Mouse (Mus musculus) gastrocnemius, adult 2 months (tissue): Measurements from ENCODE around the gene Hist1h3h. TPM values are rescaled to one million over a fixed set of nuclear protein-coding genes. Genes with fewer than 3 reads are reported as not detected.

Experiments used
- DNase-seq: peaks from one replicate; pipeline ENCODE4 v3.0.0; 2022
- H3K27ac ChIP-seq: fragments of 200-600 bp; 2 replicates; pipeline ENCODE4 v1.8.1; 2022; ENCODE audit warnings: mild to moderate bottlenecking
- H3K4me3 ChIP-seq: fragments of 200-600 bp; 2 replicates; pipeline ENCODE4 v1.8.1; 2022; ENCODE audit warnings: mild to moderate bottlenecking, moderate library complexity
- CTCF ChIP-seq: fragments of 200-600 bp; IDR thresholded peaks from 2 replicates; pipeline ENCODE4 v1.8.1; 2022; ENCODE audit warnings: antibody characterized with exemption, mild to moderate bottlenecking, moderate library complexity
- intact Hi-C: fragments of 180-260 bp; cut with DNase I; formaldehyde crosslinking; loops from one replicate; pipeline ENCODE4 v1.15.1; 2025
- long read RNA-seq, 2 experiments: library from polyadenylated mRNA; stranded (forward); transcript quantifications; one replicate each; pipeline ENCODE4 v2.0.0; 2021
- total RNA-seq, 2 experiments: library from RNA; stranded (reverse); gene quantifications; 2 replicates each; pipeline ENCODE4 v1.2.3; 2021

Hist1h3h gene
- total RNA-seq: 1 to 10 TPM; 1.2 to 2.1 TPM
- long read RNA-seq, experiment 1: 0 reads
- long read RNA-seq, experiment 2: 0 reads

DNA sequence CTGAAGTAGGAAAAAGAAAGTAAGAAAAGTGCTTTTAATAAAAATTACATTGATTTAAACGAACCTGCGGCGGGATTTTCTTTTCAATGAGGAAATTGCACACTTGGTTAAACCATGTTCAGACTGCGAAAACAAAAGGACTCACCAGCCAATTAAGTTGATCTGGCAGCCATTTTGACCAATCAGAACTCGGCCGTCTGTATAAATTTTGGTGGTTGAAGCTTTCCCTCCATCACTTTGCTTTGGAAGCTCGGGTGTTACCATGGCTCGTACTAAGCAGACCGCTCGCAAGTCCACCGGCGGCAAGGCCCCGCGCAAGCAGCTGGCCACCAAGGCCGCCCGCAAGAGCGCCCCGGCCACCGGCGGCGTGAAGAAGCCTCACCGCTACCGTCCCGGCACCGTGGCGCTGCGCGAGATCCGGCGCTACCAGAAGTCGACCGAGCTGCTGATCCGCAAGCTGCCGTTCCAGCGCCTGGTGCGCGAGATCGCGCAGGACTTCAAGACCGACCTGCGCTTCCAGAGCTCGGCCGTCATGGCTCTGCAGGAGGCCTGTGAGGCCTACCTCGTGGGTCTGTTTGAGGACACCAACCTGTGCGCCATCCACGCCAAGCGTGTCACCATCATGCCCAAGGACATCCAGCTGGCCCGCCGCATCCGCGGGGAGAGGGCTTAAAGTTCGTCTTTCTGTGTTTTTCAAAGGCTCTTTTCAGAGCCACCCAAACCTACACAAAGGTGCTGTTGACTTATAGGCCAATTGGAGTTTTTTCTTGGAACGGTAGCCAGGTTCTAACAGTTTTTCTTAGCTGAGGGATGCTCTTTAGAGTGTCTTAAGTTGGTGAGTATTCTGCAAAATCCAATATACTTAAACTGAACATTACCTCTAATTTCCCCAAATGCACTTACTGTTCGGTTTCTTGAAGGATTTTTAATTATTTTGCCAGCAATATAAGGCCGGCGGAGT lies at the start of gene Hist1h3h:
Gene Hist1h3h (plus strand): TSS at position 263 of the 961 bp plus-strand sequence.
- intact Hi-C loops: loop anchor here (5.0 to 10.0 kb wide), 3 partner anchors 35 to 1967 kb away; partner anchors contain the start of genes Hist1h1b, Hist1h2ac, Hist1h2ak and Hist1h2an
- Histone ChIP-seq H3K27ac (peak within 1 kb of the TSS; percentile 65; the same call in 1 of the 2 replicates), H3K4me3 (peak within 1 kb of the TSS; percentile 76)
- peak; percentile 63 for DNase-seq

GRCm38 (mm10) chr13:21677305-21677704 lies 40.2 kb upstream of the Hist1h3h start, which contains the start of gene Olfr1360:
Olfr1360 (minus strand) TSS chr13:21677405.
- H3K27ac ChIP-seq: no peak within 1 kb of the TSS
- intact Hi-C loops: no loop called here
- no peak within 1 kb of the TSS for H3K4me3 ChIP-seq
- TF ChIP-seq CTCF: no peak
- no peak for DNase-seq

DNA sequence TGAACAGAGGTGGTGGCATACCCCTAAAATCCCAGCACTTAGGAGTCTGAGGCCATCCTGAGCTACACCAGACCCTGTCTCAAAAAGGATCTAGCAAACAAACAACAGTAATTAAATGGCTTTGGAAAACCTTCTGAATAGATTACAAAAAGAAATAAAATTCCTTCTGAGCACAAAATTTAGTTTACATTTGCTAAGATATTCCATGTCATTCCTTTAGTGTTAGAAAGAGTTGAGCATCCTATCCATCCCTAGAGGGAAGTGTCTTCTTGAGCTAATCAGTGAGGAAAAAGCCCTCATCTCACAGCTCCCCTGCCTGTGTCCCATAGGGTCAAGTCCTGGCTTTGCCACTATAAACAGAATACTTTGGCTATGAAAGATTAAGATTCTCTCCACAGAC lies 19.6 kb upstream of the Hist1h3h start, which contains the start of gene Olfr1359:
Gene Olfr1359 (plus strand): TSS at position 301 of the 400 bp plus-strand sequence.
- no peak within 1 kb of the TSS for H3K27ac ChIP-seq
- no peak for TF ChIP-seq CTCF
- no peak for DNase-seq
- intact Hi-C loops: no loop called here
- no peak within 1 kb of the TSS for H3K4me3 ChIP-seq

DNA sequence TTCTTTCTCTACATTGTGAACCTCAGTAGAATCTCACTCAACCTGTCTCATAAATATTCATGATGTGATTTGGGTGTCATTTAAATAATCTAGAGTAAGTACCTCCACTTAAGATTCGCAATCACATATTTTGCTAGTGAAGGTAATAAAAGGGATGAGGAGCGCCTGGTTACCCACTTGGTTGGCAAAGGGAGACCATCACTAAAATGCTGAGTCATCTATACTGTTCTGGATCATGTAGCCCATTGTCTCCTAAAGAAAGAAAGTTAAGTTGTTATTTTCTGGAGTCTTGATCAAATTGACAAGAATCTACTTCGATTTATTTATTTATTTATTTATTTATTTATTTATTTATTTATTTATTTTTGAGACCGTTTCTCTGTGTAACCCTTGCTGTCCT lies 10.8 kb upstream of the Hist1h3h start:
- no peak overlapping the region for H3K27ac ChIP-seq
- TF ChIP-seq CTCF: no peak
- no peak overlapping the region for H3K4me3 ChIP-seq
- intact Hi-C loops: no loop called here
- DNase-seq: no peak

DNA sequence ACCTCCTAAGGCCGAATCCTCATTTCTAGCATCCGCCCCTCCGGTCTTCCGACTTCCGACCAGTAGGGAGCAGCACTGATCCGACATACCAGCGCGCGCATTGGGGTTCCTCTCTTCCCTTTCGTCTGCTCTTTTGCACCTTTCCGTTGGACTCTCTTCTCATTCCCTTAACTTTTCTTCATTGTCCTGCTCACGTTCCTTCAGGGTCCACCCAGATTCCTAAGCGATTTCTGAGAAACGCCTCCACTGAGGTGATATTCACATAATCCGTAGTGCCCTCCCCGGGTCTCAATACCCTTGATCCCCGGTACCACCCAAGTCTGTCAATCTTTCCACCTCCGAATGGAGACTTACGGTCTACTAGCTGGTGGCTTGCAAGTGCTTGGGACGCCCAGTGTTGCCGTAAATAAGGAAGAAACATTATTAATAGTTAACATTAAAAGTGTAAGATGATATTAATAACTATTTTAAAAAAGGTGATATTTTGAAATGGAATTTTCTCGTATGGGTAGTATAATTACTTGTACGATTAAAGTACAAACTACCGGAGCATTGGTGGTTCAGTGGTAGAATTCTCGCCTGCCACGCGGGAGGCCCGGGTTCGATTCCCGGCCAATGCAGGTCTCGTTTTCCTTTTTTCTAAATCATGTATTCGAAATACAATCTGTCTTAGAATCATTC lies 7.3 kb upstream of the Hist1h3h start:
- Histone ChIP-seq H3K27ac (peak overlapping the region; percentile 87), H3K4me3 (peak overlapping the region; percentile 89)
- DNase-seq: peak; percentile 90
- TF ChIP-seq CTCF: peak; percentile 92
- intact Hi-C loops: loop anchor here (5.0 to 10.0 kb wide), 5 partner anchors 75 to 1975 kb away; partner anchors contain the start of genes Hist1h1b, Hist1h2ac, Hist1h2af and Hist1h2an

DNA sequence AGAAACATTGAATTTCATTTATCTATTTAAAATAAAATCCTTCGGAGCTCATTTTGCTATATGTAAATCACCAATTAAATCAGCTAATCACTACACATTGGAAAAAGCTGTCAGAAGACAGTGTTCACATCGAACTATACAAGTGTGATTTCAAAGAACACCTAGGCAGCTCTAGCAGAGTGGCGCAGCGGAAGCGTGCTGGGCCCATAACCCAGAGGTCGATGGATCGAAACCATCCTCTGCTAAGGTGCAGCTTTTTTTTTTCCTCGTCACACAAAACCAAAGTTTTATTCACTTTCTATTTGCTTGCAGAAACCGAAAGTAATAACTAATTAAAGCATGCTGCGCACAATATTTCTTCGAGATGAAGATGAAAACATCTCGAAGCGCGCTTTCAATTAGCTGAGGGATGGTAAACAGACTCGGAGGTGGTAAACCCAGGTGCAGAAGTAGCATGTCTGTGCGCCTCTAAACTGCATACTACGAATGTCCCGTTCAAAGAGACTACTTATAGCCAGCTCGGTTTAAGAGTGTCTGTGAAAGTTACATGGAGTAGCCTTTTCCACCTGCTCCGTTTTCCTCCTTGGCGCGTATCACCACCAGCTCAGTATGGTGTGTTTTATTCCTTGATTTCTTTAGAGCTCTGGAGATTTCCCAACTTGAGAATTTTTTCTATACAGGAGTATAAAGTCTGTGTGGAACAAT lies 6.5 kb upstream of the Hist1h3h start:
- Histone ChIP-seq H3K4me3 (peak overlapping the region; percentile 89), H3K27ac (peak overlapping the region; percentile 87)
- intact Hi-C loops: loop anchor here (5.0 to 10.0 kb wide), 5 partner anchors 74 to 1974 kb away; partner anchors contain the start of genes Hist1h1b, Hist1h2ac, Hist1h2af and Hist1h2an
- peak; percentile 70 for DNase-seq
- no peak for TF ChIP-seq CTCF

DNA sequence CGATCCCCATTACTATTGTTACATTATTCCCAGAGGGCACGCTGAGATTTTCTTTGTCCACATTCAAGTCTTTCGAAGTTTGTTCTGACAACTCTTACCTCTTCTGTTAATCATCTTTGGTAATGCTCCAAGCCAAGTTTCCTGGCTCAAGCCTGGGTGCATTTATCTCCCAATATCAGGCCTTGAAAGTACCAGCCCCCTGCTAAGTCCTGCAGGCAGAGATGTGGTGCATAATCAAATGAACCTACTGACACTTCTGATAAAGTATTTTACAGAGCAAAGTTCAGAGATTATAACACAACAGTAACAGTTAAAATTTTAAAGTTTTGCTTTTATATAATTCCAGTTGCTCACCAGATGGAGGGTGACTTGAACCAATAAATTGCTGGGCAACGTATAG lies 5.8 kb upstream of the Hist1h3h start:
- TF ChIP-seq CTCF: no peak

DNA sequence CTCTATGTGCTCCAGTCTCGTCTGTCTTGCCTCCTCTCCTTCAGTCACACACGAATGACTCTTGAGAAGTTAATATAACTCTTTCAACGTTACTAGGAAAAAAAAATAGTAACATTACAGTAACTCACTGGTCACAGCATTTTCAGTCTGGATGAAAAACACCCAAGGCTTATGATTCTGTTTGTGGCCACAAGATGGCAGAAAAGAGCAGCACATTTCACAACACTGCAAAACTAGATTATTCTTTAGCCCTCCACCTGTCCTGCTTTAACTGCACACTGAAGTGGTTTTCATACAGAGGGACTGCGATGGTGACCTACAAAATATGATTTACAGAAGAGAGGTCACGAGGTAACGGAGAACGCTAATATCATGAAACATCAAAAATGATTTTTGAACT lies 2.7 kb upstream of the Hist1h3h start:
- intact Hi-C loops: loop anchor here (1.0 to 10.0 kb wide), 7 partner anchors 20 to 1970 kb away; partner anchors contain the start of genes Hist1h1b, Hist1h2ac, Hist1h2af and Hist1h2ak
- DNase-seq: peak; percentile 40
- H3K27ac ChIP-seq: no peak overlapping the region
- peak; percentile 97 for TF ChIP-seq CTCF
- peak overlapping the region; percentile 76 for H3K4me3 ChIP-seq

More for the DNA sequence above, 5.8 kb upstream of the Hist1h3h start:
- Histone ChIP-seq H3K27ac (no peak overlapping the region), H3K4me3 (peak overlapping the region; percentile 89)
- no peak for DNase-seq
- intact Hi-C loops: loop anchor here (5.0 to 10.0 kb wide), 5 partner anchors 73 to 1973 kb away; partner anchors contain the start of genes Hist1h1b, Hist1h2ac, Hist1h2af and Hist1h2an

DNA sequence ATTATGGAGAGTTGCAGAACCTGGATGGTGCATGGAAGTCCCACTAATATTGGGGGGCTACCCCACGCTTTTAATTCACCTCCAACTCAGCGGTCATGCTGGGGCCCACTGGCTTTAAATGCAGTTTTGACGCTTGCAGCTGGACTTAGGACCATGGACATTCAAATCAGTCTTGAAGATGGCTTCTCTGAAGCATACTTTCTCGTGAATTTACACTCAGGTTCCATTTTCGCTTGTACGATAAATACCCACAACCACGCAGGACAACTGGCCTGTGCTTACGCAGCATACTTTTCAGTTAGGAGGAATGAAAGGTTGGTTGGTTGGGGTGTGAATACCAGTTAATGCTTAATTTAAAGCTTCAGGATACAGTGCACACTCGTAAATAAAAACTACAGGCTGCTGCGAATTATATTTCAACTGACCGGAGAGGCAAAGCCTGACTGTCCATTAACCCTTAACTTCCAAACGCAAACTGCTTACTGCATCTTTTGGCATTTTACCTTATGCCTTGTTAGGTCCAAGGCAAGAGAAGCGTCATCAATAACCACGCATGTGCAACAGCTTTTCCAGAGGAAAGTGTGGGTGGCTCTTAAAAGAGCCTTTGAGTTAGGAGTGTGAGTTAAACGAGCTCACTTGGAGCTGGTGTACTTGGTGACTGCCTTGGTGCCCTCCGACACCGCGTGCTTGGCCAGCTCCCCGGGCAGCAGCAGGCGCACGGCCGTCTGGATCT lies 2.2 kb upstream of the Hist1h3h start:
- Histone ChIP-seq H3K27ac (peak overlapping the region; percentile 77), H3K4me3 (peak overlapping the region; percentile 76)
- no peak for DNase-seq
- intact Hi-C loops: loop anchor here (5.0 to 10.0 kb wide), 3 partner anchors 37 to 1970 kb away; partner anchors contain the start of genes Hist1h1b, Hist1h2ac, Hist1h2ak and Hist1h2an
- no peak for TF ChIP-seq CTCF

GRCm38 (mm10) chr13:21715864-21716539 lies 1.5 kb upstream of the Hist1h3h start, which contains the start of the genes Hist1h2bl and Hist1h2ai:
Hist1h2bl (minus strand) TSS chr13:21716143.
Hist1h2ai (plus strand) TSS chr13:21716422.
- Histone ChIP-seq H3K27ac (peak within 1 kb of the TSS; percentile 77), H3K4me3 (peak within 1 kb of the TSS; percentile 76)
- peak; percentile 45 for DNase-seq
- intact Hi-C loops: loop anchor here (5.0 to 10.0 kb wide), 3 partner anchors 36 to 1969 kb away; partner anchors contain the start of genes Hist1h1b, Hist1h2ac, Hist1h2ak and Hist1h2an

- intact Hi-C loops: loop anchor here (5.0 to 10.0 kb wide), 3 partner anchors 36 to 1968 kb away; partner anchors contain the start of genes Hist1h1b, Hist1h2ac, Hist1h2ak and Hist1h2an
- Histone ChIP-seq H3K27ac (peak overlapping the region; percentile 77; the same call in 1 of the 2 replicates), H3K4me3 (peak overlapping the region; percentile 76)
- DNase-seq: peak; percentile 16
Observed at GRCm38 (mm10) chr13:21716540-21717391, 693 bp upstream of the Hist1h3h start.
